Mouse (Mus musculus) v-Abl transformed pro-B cells (cell line): ENCODE results near the gene Zc3hav1.

Experiments used
- in situ Hi-C, 2 experiments: fragments of 400-800 bp; cut with MboI; formaldehyde crosslinking; loops; one replicate each; pipeline ENCODE4 v1.15.1; 2025; ENCODE audit not compliant: unreplicated experiment in 2 of 2

The Zc3hav1 gene

GRCm38 (mm10) chr6:38298761-38299401 lies 55.5 kb downstream of the Zc3hav1 start, which contains the start of gene Zc3hav1l:
TSS of gene Zc3hav1l (minus strand) at chr6:38299259.
- in situ Hi-C loops = no loop called here

- in situ Hi-C loops = no loop called here
Observed at GRCm38 (mm10) chr6:38298246-38298635, 56.2 kb downstream of the Zc3hav1 start.

- in situ Hi-C loops = no loop called here
Observed at GRCm38 (mm10) chr6:38297580-38298245, 56.7 kb downstream of the Zc3hav1 start.

GRCm38 (mm10) chr6:38293708-38294107 lies 60.7 kb downstream of the Zc3hav1 start:
- in situ Hi-C loops = no loop called here

GRCm38 (mm10) chr6:38292871-38293646 lies 61.3 kb downstream of the Zc3hav1 start:
- in situ Hi-C loops = no loop called here

DNA sequence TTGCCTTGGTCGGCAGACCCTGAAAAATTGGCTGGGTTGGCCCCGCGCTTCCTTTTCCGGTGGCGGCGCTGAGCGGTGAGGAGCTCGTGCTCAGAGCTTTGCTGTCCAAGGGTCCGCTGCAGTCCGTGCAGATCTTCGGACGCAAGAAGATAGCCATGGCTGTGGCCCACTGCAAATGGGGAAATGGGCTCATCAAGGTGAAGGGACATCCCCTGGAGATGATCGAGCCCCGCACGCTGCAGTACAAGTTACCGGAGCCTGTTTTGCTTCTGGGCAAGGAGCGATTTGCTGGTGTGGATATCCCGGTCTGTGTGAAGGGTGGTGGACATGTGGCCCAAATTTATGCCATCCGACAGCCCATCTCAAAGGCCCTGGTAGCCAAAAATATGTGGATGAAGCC lies 70.0 kb downstream of the Zc3hav1 start:
- in situ Hi-C loops = no loop called here

DNA sequence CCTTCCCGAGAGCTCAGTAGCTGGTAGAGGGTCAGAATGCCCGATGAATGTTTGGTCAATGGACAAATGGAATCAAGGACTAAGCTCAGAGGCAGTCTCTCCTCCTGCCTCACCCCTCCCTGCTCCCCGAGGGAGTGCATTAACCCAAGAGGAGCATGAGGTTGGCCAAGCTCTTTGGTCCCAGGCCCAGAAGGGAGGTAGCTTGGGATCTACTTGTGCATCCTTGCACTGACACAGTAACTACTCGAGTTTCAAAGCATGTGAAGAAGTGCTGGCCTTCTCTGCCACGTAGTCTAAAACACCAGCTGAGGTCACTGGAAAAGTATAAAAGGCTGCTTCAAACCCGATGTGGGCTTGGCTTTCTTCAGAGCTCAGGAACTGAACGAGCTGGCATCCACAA lies 89.9 kb downstream of the Zc3hav1 start:
- in situ Hi-C loops = no loop called here

GRCm38 (mm10) chr6:38263393-38264159 lies 90.8 kb downstream of the Zc3hav1 start:
- in situ Hi-C loops = no loop called here

DNA sequence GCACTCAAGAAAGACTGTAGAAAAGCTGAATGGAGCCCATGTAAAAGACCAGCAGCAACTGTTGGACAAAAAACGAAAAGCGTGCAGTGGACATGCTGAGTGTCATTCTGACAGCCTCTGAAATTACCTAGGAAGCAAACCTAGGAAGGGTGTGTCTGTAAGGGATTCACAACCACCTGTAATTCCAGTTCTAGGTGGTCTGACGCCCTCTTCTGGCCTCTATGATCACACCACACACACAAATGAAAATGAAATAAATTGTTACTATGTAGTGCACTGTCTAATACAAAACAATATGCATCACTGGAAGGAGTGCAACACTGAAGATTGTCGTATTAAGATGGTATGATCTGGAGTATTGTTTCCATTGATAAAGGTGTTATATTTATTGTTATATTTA lies 92.5 kb downstream of the Zc3hav1 start:
- in situ Hi-C loops = no loop called here

DNA sequence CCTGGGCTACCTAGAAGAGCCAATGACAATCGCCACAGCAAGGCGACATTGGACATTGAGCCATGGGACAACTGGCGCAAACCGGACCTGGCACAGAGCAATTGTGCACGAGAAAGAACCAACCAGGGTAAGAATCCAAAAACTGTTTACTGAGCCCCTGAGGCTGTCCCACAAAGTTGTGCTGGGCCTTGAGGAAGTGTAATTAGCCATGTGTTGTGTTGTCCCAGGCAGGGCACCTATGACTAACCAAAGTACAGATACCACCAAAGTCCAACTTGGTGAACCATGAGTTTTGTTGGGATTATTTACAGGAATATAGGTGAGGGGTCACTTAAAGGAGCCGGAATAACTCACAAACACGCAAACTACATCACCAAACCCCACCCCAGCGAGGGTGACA lies 96.9 kb downstream of the Zc3hav1 start:
- in situ Hi-C loops = no loop called here

DNA sequence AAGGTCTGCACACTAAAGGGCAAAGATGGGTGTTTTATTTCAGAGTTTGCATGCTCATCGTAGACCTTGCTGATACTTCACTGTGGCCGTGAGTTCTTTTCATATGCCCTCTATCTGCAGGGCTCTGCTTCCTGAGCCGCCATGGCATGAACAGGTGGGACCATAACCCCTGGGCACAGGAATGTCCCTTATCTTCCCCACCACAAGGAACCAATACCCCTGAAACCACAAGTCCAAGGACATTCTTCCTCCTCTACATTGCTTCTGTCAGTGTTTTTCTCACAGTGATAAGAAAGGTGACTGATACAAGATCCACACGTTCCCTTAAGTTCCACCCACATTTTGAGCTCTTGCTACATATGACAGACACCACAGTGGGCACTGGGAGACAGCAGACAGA lies 97.6 kb downstream of the Zc3hav1 start:
- in situ Hi-C loops = no loop called here

- in situ Hi-C loops = no loop called here
Observed at GRCm38 (mm10) chr6:38255794-38256193, 98.6 kb downstream of the Zc3hav1 start.
